Mouse (Mus musculus) C2C12 (cell line): Measurements from ENCODE around the gene Tmem196.

Source experiments
- CEBPB ChIP-seq: IDR thresholded peaks from one replicate; pipeline ENCODE4 v1.6.1; 2011; ENCODE audit warnings: low read depth, mild to moderate bottlenecking, control low read depth, moderate library complexity
- CTCF ChIP-seq: IDR thresholded peaks from one replicate; pipeline ENCODE4 v1.5.1; 2011; ENCODE audit not compliant: control insufficient read depth, insufficient read depth, insufficient read length
- FOSL1 ChIP-seq: IDR thresholded peaks from one replicate; pipeline ENCODE4 v1.8.0; 2011; ENCODE audit warnings: mild to moderate bottlenecking, low read length; ENCODE audit not compliant: poor library complexity, insufficient read depth, severe bottlenecking
- MAX ChIP-seq: IDR thresholded peaks from one replicate; pipeline ENCODE4 v1.6.1; 2011; ENCODE audit warnings: mild to moderate bottlenecking, control low read depth
- MYOD1 ChIP-seq: IDR thresholded peaks from one replicate; pipeline ENCODE4 v1.6.1; 2011; ENCODE audit warnings: low read depth; ENCODE audit not compliant: control insufficient read depth, insufficient read length
- MYOG ChIP-seq: IDR thresholded peaks from one replicate; pipeline ENCODE4 v1.6.1; 2011; ENCODE audit not compliant: control insufficient read depth, insufficient read length; ENCODE audit errors: extremely low read depth
- USF1 ChIP-seq: IDR thresholded peaks from one replicate; pipeline ENCODE4 v1.6.1; 2011; ENCODE audit warnings: low read depth, mild to moderate bottlenecking, control low read depth, moderate library complexity

- TF ChIP-seq CTCF (no peak), MYOD1 (no peak), MAX (no peak), USF1 (no peak), MYOG (no peak), CEBPB (no peak), FOSL1 (no peak)
These were observed 680 bp downstream of the Tmem196 start for GRCm38 (mm10) chr12:119946311-119946692.
